Mouse (Mus musculus): Measurements from ENCODE around the gene Hecw2.

- TF ChIP-seq CTCF (IDR thresholded peaks at IDR 0.05) (no peak), EP300 (IDR thresholded peaks at IDR 0.05) (peak; percentile 56)
These were observed 192.9 kb downstream of the Hecw2 start for GRCm38 (mm10) chr1:54002077-54002476.
